Mouse (Mus musculus) forebrain, postnatal 0 days (tissue): ENCODE measurements around the gene 1810010H24Rik. TPM values are rescaled to one million over a fixed set of nuclear protein-coding genes. Genes with fewer than 3 reads are reported as not detected.
"Not testable (repeated sequence)": the region's sequence is repeated elsewhere in the genome, so short reads cannot be mapped to it uniquely, and the experiment has no call there.

Experiments used
- ATAC-seq: fragments of 200-750 bp; cut with Nextera tagmentation; 2 replicates; pipeline ENCODE4 v1.8.0; 2017; ENCODE audit warnings: mild to moderate bottlenecking, moderate library complexity
- DNase-seq: peaks from one replicate; pipeline ENCODE4 v3.0.0-alpha.2; 2015
- H3K27ac ChIP-seq: fragments of 300-500 bp; sonication (generic); 2 replicates; pipeline ENCODE4 v1.5.1; 2014; ENCODE audit warnings: low read depth, mild to moderate bottlenecking, antibody characterized with exemption, low read length, moderate library complexity, mixed read lengths
- H3K27me3 ChIP-seq: fragments of 300-500 bp; sonication (generic); 2 replicates; pipeline ENCODE4 v1.6.1; 2014; ENCODE audit warnings: mild to moderate bottlenecking, low read length, mixed read lengths; ENCODE audit not compliant: insufficient read depth
- H3K36me3 ChIP-seq: fragments of 300-500 bp; sonication (generic); 2 replicates; pipeline ENCODE4 v1.6.1; 2014; ENCODE audit warnings: mild to moderate bottlenecking, moderate library complexity; ENCODE audit not compliant: insufficient read depth
- H3K4me1 ChIP-seq: fragments of 300-500 bp; sonication (generic); 2 replicates; pipeline ENCODE4 v1.6.1; 2014; ENCODE audit warnings: antibody characterized with exemption; ENCODE audit not compliant: insufficient read depth
- H3K4me2 ChIP-seq: fragments of 300-500 bp; sonication (generic); 2 replicates; pipeline ENCODE4 v1.6.1; 2014; ENCODE audit warnings: low read depth, mild to moderate bottlenecking, moderate library complexity
- H3K4me3 ChIP-seq: fragments of 300-500 bp; sonication (generic); 2 replicates; pipeline ENCODE4 v1.5.1; 2014; ENCODE audit warnings: low read depth, low read length, mixed read lengths
- H3K9ac ChIP-seq: fragments of 300-500 bp; sonication (generic); 2 replicates; pipeline ENCODE4 v1.6.1; 2014; ENCODE audit warnings: mild to moderate bottlenecking
- H3K9me3 ChIP-seq: fragments of 300-500 bp; sonication (generic); 2 replicates; pipeline ENCODE4 v1.6.1; 2016; ENCODE audit warnings: low read length
- CTCF ChIP-seq: sonication (generic); IDR thresholded peaks from 2 replicates; pipeline ENCODE4 v1.5.1; 2016; ENCODE audit warnings: antibody characterized with exemption, control low read depth, low read depth
- WGBS: fragments of 180-500 bp; shearing (Covaris S2); extraction: QIAGEN DNeasy Blood & Tissue Kit; methylation state at CpG from one replicate; pipeline ENCODE4 v1.1.7; 2014; 5-methylcytosine and 5-hydroxymethylcytosine counted together
- polyA plus RNA-seq: library from polyadenylated mRNA; unstranded; fragments of >200 nt; fragmentation: Nextera tagmentation; extraction: Ambion mirVana; gene quantifications from 2 replicates; pipeline ENCODE4 v1.2.1, GENCODE M21; 2015
- total RNA-seq: library from RNA; depleted of rRNA; stranded (reverse); fragments of >200 nt; gene quantifications from 2 replicates; pipeline ENCODE4 v1.2.3, GENCODE M21; 2014

1810010H24Rik gene
- total and polyA plus RNA-seq, 2 experiments from 2014 or later: 9.5 to 9.7 TPM

DNA sequence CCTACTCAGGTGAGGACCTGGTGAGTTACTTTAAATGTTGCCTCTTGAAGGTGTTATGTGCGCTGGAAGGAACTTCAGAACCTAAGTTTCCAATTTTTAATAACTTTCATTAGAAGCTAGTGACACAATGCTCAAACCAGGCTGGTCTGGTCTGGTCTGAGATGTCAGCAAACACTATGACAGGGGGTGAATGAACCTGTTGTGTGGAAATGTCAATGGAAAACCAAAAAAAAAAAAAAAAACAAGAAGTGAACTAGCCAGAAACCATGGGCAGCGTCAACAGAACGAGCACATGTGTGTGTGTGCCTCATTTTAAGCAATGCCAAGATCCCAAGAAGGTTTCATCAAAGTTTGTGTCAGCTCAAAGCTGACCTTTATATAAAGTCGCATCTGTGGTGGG, 20.1 kb downstream of the 1810010H24Rik start:
- H3K36me3 ChIP-seq: peaks cover 45% of the 10 kb centered on the region
- DNase-seq: no peak
- no peak overlapping the region for H3K4me3 ChIP-seq
- H3K4me1 ChIP-seq: no peaks in the 10 kb centered on the region
- H3K4me2 ChIP-seq: no peak overlapping the region
- no peak for ATAC-seq
- no peaks in the 10 kb centered on the region for H3K9me3 ChIP-seq
- no peak overlapping the region for H3K9ac ChIP-seq
- H3K27me3 ChIP-seq: no peaks in the 10 kb centered on the region
- TF ChIP-seq CTCF: no peak
- WGBS: 89% methylated on average over 4 of the region's 4 CpGs
- no peak overlapping the region for H3K27ac ChIP-seq

DNA sequence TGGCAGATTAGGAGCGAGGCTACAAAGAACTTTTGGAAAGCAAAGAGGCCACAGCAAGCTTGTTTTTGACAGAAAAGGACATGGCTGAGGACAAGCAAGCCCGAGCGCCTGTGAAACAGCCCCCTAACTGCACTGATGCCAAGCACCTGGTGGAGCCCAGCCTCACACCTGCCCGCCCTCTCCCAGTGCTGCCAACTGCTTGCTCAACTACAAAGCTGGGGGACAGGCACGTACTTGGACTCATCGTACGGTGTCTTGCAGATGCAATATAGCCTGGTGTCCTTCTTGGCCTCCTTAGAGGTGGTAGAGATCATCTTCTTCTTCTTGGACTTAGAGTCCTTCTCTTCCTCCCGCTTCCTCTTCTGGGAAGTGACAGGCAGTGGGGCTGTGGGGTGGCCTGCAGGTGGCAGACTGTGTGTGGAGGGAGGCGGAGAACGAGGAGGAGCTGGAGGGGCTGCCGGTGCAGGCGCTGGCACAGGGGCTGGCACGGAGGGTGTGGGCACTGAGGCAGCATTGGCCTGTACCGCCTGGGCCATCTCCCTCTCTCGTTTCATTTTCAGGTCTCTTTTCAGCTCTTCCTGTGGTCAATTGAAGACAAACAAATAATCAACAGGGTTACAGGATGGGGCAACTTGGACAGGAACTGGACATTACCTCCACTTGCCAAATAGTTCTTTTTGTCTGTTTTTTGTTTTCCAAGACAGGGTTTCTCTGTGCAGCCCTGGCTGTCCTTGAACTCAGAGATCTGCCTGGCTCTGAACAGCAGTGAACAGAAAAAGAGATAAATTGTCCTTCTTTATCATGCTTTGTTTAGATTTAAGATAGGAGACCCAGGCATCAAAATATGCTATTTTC, 21.5 kb downstream of the 1810010H24Rik start:
- DNase-seq: no peak
- Histone ChIP-seq H3K4me3 (no peak overlapping the region), H3K4me1 (no peaks in the 10 kb centered on the region), H3K9ac (no peak overlapping the region), H3K27ac (no peak overlapping the region), H3K27me3 (no peaks in the 10 kb centered on the region), H3K4me2 (no peak overlapping the region), H3K36me3 (peaks cover 37% of the 10 kb centered on the region), H3K9me3 (no peaks in the 10 kb centered on the region)
- no peak for TF ChIP-seq CTCF
- no peak for ATAC-seq
- WGBS: 86% methylated on average over 15 of the region's 15 CpGs

DNA sequence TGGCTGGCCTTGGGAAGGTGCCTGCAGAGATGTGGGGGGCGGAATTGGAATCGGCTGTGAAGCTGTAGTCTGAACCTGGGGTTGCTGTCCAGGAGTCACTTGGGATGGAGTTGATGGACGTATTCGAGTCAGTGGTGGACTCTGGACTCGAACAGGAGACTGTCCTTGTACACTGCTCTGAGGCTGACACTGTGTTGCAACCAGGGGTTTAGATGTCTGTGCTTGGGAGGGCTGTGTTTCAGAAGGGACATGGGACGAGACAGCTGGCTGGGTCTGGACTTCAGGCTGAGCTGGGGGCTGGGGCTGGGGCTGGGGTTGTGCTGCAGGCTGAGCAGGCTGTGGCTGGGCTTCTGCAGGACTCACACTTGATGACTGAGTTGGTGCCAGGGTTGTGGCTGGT, 29.4 kb downstream of the 1810010H24Rik start:
- no peaks in the 10 kb centered on the region for H3K9me3 ChIP-seq
- H3K27me3 ChIP-seq: no peaks in the 10 kb centered on the region
- DNase-seq: no peak
- no peak overlapping the region for H3K9ac ChIP-seq
- no peak overlapping the region for H3K4me2 ChIP-seq
- H3K4me3 ChIP-seq: no peak overlapping the region
- H3K27ac ChIP-seq: no peak overlapping the region
- no peak for TF ChIP-seq CTCF
- ATAC-seq: no peak
- H3K4me1 ChIP-seq: no peaks in the 10 kb centered on the region
- WGBS: 94% methylated on average over 6 of the region's 6 CpGs
- H3K36me3 ChIP-seq: peaks cover 78% of the 10 kb centered on the region

DNA sequence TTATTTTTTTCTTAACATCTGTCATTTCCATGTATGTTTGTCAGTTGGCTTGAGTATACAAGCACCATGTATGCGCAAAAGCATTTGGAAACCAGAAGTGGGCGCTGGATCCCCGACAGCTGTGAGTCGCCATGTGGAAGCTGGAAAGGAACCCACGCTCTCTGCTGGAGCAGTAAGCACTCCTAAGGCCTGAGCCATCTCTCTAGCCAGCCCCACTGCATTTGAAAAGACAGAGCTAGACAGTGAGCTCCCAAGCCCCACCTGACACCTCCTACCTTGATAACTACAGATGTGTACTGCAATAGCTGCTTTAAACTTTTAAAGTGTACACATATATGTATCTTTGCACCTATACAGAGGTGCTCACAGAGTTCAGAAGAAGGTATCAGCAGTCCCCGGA, 31.9 kb downstream of the 1810010H24Rik start:
- Histone ChIP-seq H3K9ac (no peak overlapping the region), H3K4me2 (no peak overlapping the region), H3K27me3 (no peaks in the 10 kb centered on the region), H3K36me3 (peaks cover 95% of the 10 kb centered on the region), H3K9me3 (no peaks in the 10 kb centered on the region), H3K27ac (no peak overlapping the region), H3K4me1 (no peaks in the 10 kb centered on the region), H3K4me3 (no peak overlapping the region)
- no peak for TF ChIP-seq CTCF
- DNase-seq: no peak
- ATAC-seq: no peak
- WGBS: 90% methylated on average over 6 of the region's 6 CpGs

DNA sequence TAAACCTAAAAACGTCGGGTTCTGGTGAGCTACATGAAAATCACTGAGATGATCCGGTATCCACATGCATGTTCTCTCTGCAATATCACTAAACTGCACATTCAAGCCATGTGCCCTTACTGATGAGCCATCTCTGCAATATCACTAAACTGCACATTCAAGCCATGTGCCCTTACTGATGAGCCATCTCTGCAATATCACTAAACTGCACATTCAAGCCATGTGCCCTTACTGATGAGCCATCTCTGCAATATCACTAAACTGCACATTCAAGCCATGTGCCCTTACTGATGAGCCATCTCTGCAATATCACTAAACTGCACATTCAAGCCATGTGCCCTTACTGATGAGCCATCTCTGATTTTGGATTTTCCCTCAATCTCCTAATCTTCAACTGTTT, 34.2 kb downstream of the 1810010H24Rik start:
- 96% methylated on average over 3 of the region's 3 CpGs for WGBS
- not testable (repeated sequence) for H3K9me3 ChIP-seq, DNase-seq, H3K4me3 ChIP-seq, H3K27me3 ChIP-seq, H3K27ac ChIP-seq, ATAC-seq, H3K4me1 ChIP-seq, H3K4me2 ChIP-seq, H3K9ac ChIP-seq
- H3K36me3 ChIP-seq: peaks cover 88% of the 10 kb centered on the region

DNA sequence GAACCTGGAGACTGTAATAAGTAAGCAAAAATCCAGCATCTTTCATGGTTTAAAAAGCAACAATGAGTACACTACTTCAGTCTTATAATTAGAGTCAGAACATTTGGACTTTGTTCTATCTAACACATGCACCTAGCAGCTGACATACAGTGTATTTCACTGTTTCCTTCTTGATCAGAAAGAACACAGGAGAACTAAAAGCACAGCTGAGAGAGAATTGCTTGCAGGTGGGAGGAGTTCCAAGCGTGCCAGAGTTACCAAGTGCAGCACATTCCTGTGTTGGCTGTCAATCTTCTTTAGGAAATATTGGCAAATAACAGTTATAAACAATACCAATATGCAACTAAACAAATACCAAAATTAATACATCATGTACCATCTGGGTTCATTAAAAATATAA, 35.5 kb downstream of the 1810010H24Rik start:
- peaks cover 89% of the 10 kb centered on the region for H3K36me3 ChIP-seq
- no peak overlapping the region for H3K4me2 ChIP-seq
- no peak for TF ChIP-seq CTCF
- no peak overlapping the region for H3K9ac ChIP-seq
- H3K4me3 ChIP-seq: no peak overlapping the region
- H3K9me3 ChIP-seq: no peaks in the 10 kb centered on the region
- ATAC-seq (no peak), DNase-seq (no peak)
- no peak overlapping the region for H3K27ac ChIP-seq
- H3K27me3 ChIP-seq: no peaks in the 10 kb centered on the region
- 88% methylated on average over 1 of the region's 1 CpGs for WGBS
- H3K4me1 ChIP-seq: no peaks in the 10 kb centered on the region

DNA sequence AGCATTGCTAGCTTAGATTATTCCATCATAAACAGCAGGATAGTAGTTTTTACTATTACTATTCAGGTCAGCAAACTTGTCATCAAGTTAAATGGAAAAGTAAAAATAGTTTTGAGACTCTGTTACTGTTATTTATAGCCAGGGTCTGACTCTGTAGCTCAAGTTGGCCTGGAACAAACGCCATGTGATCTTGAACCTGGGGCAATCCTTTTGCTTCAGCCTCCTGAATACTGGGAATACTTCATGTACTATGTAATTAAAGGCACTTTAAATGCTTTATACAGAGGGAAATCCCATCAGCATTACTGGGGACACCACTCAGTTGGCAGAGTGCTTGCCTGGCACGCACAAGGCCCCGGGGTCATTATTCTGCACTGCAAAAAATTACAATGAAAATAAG, 37.6 kb downstream of the 1810010H24Rik start:
- Histone ChIP-seq H3K4me1 (no peaks in the 10 kb centered on the region), H3K27me3 (no peaks in the 10 kb centered on the region), H3K9me3 (no peaks in the 10 kb centered on the region), H3K4me3 (no peak overlapping the region), H3K36me3 (peaks cover 90% of the 10 kb centered on the region), H3K9ac (no peak overlapping the region), H3K27ac (no peak overlapping the region), H3K4me2 (no peak overlapping the region)
- no peak for DNase-seq
- no peak for TF ChIP-seq CTCF
- WGBS: 73% methylated on average over 3 of the region's 3 CpGs
- no peak for ATAC-seq
